Mouse (Mus musculus): ENCODE results near the gene Ecpas.

GRCm38 (mm10) chr4:58934308-58934707 lies 21.8 kb upstream of the Ecpas start:
- TF ChIP-seq CTCF (IDR thresholded peaks at IDR 0.05; ENCODE audit: low read depth, low read length), result no peak
- TF ChIP-seq POLR2A (IDR thresholded peaks at IDR 0.05; ENCODE audit: insufficient read depth, low read length), result no peak
